Mouse (Mus musculus): Measurements from ENCODE around the gene Ky. TPM values are rescaled to one million over a fixed set of nuclear protein-coding genes. Genes with fewer than 3 reads are reported as not detected.

The Ky gene
- polyA plus RNA-seq, 1 experiment from 2014 or later = 0.03 TPM

DNA sequence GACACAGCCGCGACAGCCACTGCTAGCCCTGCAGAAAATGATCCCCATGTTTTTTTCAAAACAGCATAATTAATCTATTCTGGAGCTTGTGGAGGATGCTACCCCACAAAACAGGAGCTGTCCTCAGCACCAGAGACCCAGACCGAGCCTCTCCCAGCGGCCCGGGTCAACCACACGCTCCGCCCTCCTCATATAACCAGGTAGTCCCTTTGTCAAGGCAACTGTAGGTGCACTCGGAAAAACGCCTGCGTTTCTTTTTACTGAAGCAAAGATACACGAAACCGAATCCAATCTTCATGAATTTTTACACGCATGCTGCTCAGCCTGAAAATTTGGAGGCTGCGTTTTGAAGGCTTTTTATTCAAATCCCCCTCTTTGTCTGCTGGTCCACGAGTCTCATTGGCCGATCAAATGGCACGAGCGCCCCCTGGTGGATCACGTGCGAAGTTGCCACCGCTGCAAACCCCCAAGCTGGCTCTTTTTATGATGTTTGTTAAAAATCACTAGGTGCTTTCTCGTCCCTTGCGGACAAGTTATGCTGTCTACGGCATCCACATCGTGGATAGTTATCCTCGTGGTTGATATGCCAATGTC lies 39.3 kb downstream of the Ky start:
- Histone ChIP-seq H3K27me3 (replicated peaks) (peaks cover 19% of the 10 kb centered on the region), H3K4me3 (replicated peaks) (peak overlapping the region; percentile 27), H3K27ac (no peak overlapping the region), H3K36me3 (no peaks in the 10 kb centered on the region), H3K4me2 (replicated peaks) (peak overlapping the region; percentile 65), H3K9ac (no peak overlapping the region), H3K4me1 (replicated peaks) (0 out of 2 replicates have a peak, but pooled peaks cover 5% of the 10 kb centered on the region), H3K9me3 (no peaks in the 10 kb centered on the region)
- peak; percentile 86 for ATAC-seq
- WGBS = 1% methylated on average over 26 of the region's 26 CpGs

GRCm38 (mm10) chr9:102545406-102546255 lies 40.1 kb downstream of the Ky start:
- no peak for ATAC-seq
- H3K9ac ChIP-seq = no peak overlapping the region
- no peak overlapping the region for H3K27ac ChIP-seq
- peak overlapping the region; percentile 65 for H3K4me2 ChIP-seq (replicated peaks)
- no peaks in the 10 kb centered on the region for H3K9me3 ChIP-seq
- peaks cover 19% of the 10 kb centered on the region for H3K27me3 ChIP-seq (replicated peaks)
- WGBS = 37% methylated on average over 22 of the region's 22 CpGs
- 0 out of 2 replicates have a peak, but pooled peaks cover 5% of the 10 kb centered on the region for H3K4me1 ChIP-seq (replicated peaks)
- no peaks in the 10 kb centered on the region for H3K36me3 ChIP-seq
- no peak overlapping the region for H3K4me3 ChIP-seq (replicated peaks)

GRCm38 (mm10) chr9:102546256-102547027 lies 40.9 kb downstream of the Ky start:
- 67% methylated on average over 20 of the region's 20 CpGs for WGBS
- ATAC-seq = no peak
- H3K27ac ChIP-seq = no peak overlapping the region
- H3K36me3 ChIP-seq = no peaks in the 10 kb centered on the region
- no peak overlapping the region for H3K4me3 ChIP-seq (replicated peaks)
- peaks cover 19% of the 10 kb centered on the region for H3K27me3 ChIP-seq (replicated peaks)
- H3K4me2 ChIP-seq (replicated peaks) = no peak overlapping the region
- 0 out of 2 replicates have a peak, but pooled peaks cover 5% of the 10 kb centered on the region for H3K4me1 ChIP-seq (replicated peaks)
- H3K9me3 ChIP-seq = no peaks in the 10 kb centered on the region
- no peak overlapping the region for H3K9ac ChIP-seq

GRCm38 (mm10) chr9:102547028-102547354 lies 41.4 kb downstream of the Ky start:
- Histone ChIP-seq H3K4me2 (replicated peaks) (no peak overlapping the region), H3K4me3 (replicated peaks) (no peak overlapping the region), H3K4me1 (replicated peaks) (0 out of 2 replicates have a peak, but pooled peaks cover 5% of the 10 kb centered on the region), H3K9ac (no peak overlapping the region), H3K9me3 (no peaks in the 10 kb centered on the region), H3K27ac (no peak overlapping the region), H3K27me3 (replicated peaks) (peaks cover 19% of the 10 kb centered on the region), H3K36me3 (no peaks in the 10 kb centered on the region)
- WGBS = 79% methylated on average over 7 of the region's 7 CpGs
- ATAC-seq = no peak

- peaks cover 10% of the 10 kb centered on the region; the same call in 1 of the 2 replicates for H3K27me3 ChIP-seq (replicated peaks)
- 0 out of 2 replicates have a peak, but pooled peaks cover 5% of the 10 kb centered on the region for H3K4me1 ChIP-seq (replicated peaks)
- no peak overlapping the region for H3K9ac ChIP-seq
- H3K4me2 ChIP-seq (replicated peaks) = no peak overlapping the region
- H3K9me3 ChIP-seq = no peaks in the 10 kb centered on the region
- no peak for ATAC-seq
- no peak overlapping the region for H3K4me3 ChIP-seq (replicated peaks)
- WGBS = 76% methylated on average over 8 of the region's 8 CpGs
- H3K27ac ChIP-seq = no peak overlapping the region
- no peaks in the 10 kb centered on the region for H3K36me3 ChIP-seq
These were observed 43.7 kb downstream of the Ky start for GRCm38 (mm10) chr9:102549211-102549610.

GRCm38 (mm10) chr9:102551771-102552170 lies 46.2 kb downstream of the Ky start:
- WGBS = 61% methylated on average over 10 of the region's 10 CpGs
- no peak overlapping the region for H3K4me2 ChIP-seq (replicated peaks)
- no peak overlapping the region for H3K9ac ChIP-seq
- no peak for ATAC-seq
- no peaks in the 10 kb centered on the region for H3K36me3 ChIP-seq
- H3K27ac ChIP-seq = no peak overlapping the region
- H3K4me1 ChIP-seq (replicated peaks) = no peaks in the 10 kb centered on the region
- H3K4me3 ChIP-seq (replicated peaks) = no peak overlapping the region
- H3K9me3 ChIP-seq = no peaks in the 10 kb centered on the region
- H3K27me3 ChIP-seq (replicated peaks) = peaks cover 6% of the 10 kb centered on the region; the same call in 1 of the 2 replicates

- Histone ChIP-seq H3K4me2 (replicated peaks) (no peak overlapping the region), H3K36me3 (no peaks in the 10 kb centered on the region), H3K27me3 (replicated peaks) (no peaks in the 10 kb centered on the region), H3K9ac (no peak overlapping the region), H3K4me3 (replicated peaks) (no peak overlapping the region), H3K4me1 (replicated peaks) (no peaks in the 10 kb centered on the region), H3K9me3 (no peaks in the 10 kb centered on the region), H3K27ac (no peak overlapping the region)
- no peak for ATAC-seq
- 78% methylated on average over 3 of the region's 3 CpGs for WGBS
These were observed 48.2 kb downstream of the Ky start for GRCm38 (mm10) chr9:102553781-102554180.

DNA sequence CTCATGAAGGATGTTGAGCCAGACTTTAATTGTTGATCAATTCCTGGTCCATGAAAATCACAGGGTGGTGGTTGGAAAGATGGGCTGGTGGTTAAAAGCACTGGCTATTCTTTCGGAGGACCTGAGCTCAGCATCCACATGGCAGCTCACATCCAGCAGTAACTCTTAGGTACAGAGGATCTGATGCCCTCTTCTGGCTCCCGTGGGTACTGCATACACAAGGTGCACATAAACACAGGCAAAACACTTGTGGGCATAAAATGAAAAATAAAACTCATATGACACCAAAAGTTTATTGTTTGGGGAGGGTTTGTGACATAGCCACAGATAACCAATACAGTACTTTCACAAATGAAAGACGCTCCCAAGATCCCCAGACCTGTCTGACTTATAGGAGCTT lies 52.9 kb downstream of the Ky start:
- Histone ChIP-seq H3K27ac (no peak overlapping the region), H3K4me1 (replicated peaks) (no peaks in the 10 kb centered on the region), H3K27me3 (replicated peaks) (no peaks in the 10 kb centered on the region), H3K9ac (no peak overlapping the region), H3K4me3 (replicated peaks) (no peak overlapping the region), H3K36me3 (no peaks in the 10 kb centered on the region), H3K9me3 (no peaks in the 10 kb centered on the region), H3K4me2 (replicated peaks) (no peak overlapping the region)
- ATAC-seq = no peak
- WGBS = 89% methylated on average over 3 of the region's 3 CpGs

DNA sequence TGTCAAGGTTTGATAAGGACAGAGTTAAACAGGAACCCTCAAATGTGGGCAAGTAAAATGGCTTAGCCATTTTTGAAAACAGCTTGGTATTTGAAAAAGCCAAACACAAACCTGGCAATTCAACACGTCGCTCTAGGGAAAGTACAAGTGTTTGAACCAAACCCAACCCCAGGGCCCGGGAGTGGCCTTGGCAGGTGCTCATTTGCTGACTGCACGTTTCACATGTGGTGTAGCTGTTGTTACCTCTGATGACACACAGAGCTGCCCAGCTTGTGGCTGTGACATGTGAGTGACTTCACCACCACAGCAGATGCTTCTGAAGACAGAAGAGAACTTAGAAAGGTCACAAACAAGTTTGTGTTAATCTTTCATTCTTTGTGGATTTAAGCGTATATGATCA lies 67.3 kb downstream of the Ky start:
- 59% methylated on average over 5 of the region's 5 CpGs for WGBS

GRCm38 (mm10) chr9:102577480-102577879 lies 71.9 kb downstream of the Ky start:
- no peaks in the 10 kb centered on the region for H3K27me3 ChIP-seq (replicated peaks)
- H3K36me3 ChIP-seq = no peaks in the 10 kb centered on the region
- no peak overlapping the region for H3K9ac ChIP-seq
- H3K27ac ChIP-seq = no peak overlapping the region
- H3K9me3 ChIP-seq = no peaks in the 10 kb centered on the region
- WGBS = 62% methylated on average over 5 of the region's 5 CpGs
- H3K4me3 ChIP-seq (replicated peaks) = no peak overlapping the region
- H3K4me2 ChIP-seq (replicated peaks) = no peak overlapping the region
- no peaks in the 10 kb centered on the region for H3K4me1 ChIP-seq (replicated peaks)
- no peak for ATAC-seq

More for the DNA sequence above, 67.3 kb downstream of the Ky start:
- Histone ChIP-seq H3K9me3 (no peaks in the 10 kb centered on the region), H3K36me3 (no peaks in the 10 kb centered on the region), H3K4me3 (replicated peaks) (no peak overlapping the region), H3K4me1 (replicated peaks) (no peaks in the 10 kb centered on the region), H3K27me3 (replicated peaks) (no peaks in the 10 kb centered on the region), H3K9ac (no peak overlapping the region), H3K27ac (no peak overlapping the region), H3K4me2 (replicated peaks) (no peak overlapping the region)
- ATAC-seq = no peak

DNA sequence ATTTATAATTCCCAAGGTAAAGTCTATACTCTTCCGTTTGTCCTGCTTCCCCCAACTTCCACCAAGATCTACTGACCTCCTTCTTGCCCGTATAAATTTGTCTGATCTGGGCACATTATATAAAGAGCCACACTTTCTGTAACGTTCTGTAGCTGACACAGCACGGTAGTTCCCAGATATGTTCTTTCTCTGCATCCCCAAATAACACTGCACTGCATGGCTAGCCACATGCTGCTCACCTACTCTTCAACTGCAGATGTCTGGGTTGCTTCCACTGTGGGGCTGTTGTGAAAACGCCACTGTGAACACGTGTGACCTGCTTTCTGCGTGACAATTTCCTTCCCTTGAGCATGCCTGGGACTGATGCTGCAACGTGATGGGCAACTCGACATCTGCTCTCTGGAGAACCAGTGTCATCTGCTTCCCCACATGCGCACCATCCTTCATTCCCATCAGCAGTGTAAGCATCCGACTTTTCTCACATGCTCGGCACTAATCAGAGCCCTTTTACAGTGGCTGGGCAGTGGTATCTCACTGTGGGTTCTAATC lies 76.4 kb downstream of the Ky start:
- H3K4me1 ChIP-seq (replicated peaks) = no peaks in the 10 kb centered on the region
- WGBS = 82% methylated on average over 12 of the region's 12 CpGs
- H3K9me3 ChIP-seq = no peaks in the 10 kb centered on the region
- ATAC-seq = no peak
- H3K4me3 ChIP-seq (replicated peaks) = no peak overlapping the region
- no peak overlapping the region for H3K9ac ChIP-seq
- no peak overlapping the region for H3K27ac ChIP-seq
- 0 out of 2 replicates have a peak, but pooled peaks cover 3% of the 10 kb centered on the region for H3K36me3 ChIP-seq
- no peaks in the 10 kb centered on the region for H3K27me3 ChIP-seq (replicated peaks)
- H3K4me2 ChIP-seq (replicated peaks) = no peak overlapping the region

DNA sequence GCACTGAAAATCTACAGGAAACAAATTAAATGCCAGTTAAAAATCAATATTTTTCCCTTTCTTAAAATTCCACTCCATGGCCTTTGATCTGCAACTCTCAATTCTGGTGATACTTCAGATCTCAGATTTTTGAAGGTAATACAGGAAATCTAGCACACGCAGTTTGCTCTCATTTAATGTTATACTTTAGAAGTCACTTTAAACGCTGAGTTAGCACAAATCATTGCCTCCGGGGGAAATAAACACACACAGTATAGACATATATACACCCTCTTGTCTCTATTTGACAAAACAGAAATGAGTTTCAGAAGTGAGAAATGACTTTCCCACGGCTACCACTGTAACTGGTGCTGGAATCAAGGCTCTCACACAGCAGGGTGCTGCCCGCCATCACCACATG lies 81.8 kb downstream of the Ky start:
- Histone ChIP-seq H3K4me3 (replicated peaks) (no peak overlapping the region), H3K27ac (no peak overlapping the region), H3K9me3 (no peaks in the 10 kb centered on the region), H3K27me3 (replicated peaks) (no peaks in the 10 kb centered on the region), H3K36me3 (0 out of 2 replicates have a peak, but pooled peaks cover 3% of the 10 kb centered on the region), H3K9ac (no peak overlapping the region), H3K4me1 (replicated peaks) (no peaks in the 10 kb centered on the region), H3K4me2 (replicated peaks) (no peak overlapping the region)
- ATAC-seq = no peak
- 65% methylated on average over 5 of the region's 5 CpGs for WGBS
